Mouse (Mus musculus): ENCODE measurements around the gene Ppid. TPM values are rescaled to one million over a fixed set of nuclear protein-coding genes. Genes with fewer than 3 reads are reported as not detected.
A peak's percentile ranks its signal among the peaks of the same experiment; 100 is the strongest.

Ppid gene
- polyA plus RNA-seq, 1 experiment from 2014 or later, result 145 TPM

DNA sequence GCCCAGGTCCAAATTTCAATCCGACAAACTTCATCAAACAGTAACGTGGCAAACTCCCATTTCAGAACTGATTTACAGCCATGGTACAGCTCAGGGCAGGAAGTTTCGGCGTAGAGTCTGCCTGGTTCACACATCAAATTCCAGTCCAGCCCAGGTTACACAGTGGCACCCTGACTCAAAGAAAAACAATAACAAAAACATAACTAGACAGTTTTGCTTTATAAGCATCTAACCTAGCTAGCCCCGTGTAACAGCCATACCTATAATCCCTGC lies 31.4 kb upstream of the Ppid start:
- ATAC-seq, result no peak
- H3K9ac ChIP-seq (ENCODE audit: low read depth, low read length), result no peak overlapping the region
- WGBS, result 76% methylated on average over 5 of the region's 5 CpGs
- H3K4me3 ChIP-seq (ENCODE audit: low read length), result no peak overlapping the region
- no peaks in the 10 kb centered on the region for H3K36me3 ChIP-seq (ENCODE audit: control insufficient read depth, insufficient read depth, low read length)
- no peaks in the 10 kb centered on the region for H3K9me3 ChIP-seq (ENCODE audit: control insufficient read depth, low read length)
- no peaks in the 10 kb centered on the region for H3K27me3 ChIP-seq (replicated peaks; ENCODE audit: control insufficient read depth, insufficient read depth, low read length)
- no peak overlapping the region for H3K27ac ChIP-seq (ENCODE audit: low read depth, low read length)
- no peak overlapping the region for H3K4me2 ChIP-seq (ENCODE audit: low read length)
- H3K4me1 ChIP-seq (ENCODE audit: control insufficient read depth, insufficient read depth, low read depth, low read length), result no peaks in the 10 kb centered on the region

GRCm38 (mm10) chr3:79560555-79560954 lies 30.6 kb upstream of the Ppid start:
- 93% methylated on average over 6 of the region's 6 CpGs for WGBS
- Histone ChIP-seq H3K27ac (ENCODE audit: low read depth, low read length) (no peak overlapping the region), H3K9ac (ENCODE audit: low read depth, low read length) (no peak overlapping the region), H3K4me2 (ENCODE audit: low read length) (no peak overlapping the region), H3K9me3 (ENCODE audit: control insufficient read depth, low read length) (no peaks in the 10 kb centered on the region), H3K27me3 (replicated peaks; ENCODE audit: control insufficient read depth, insufficient read depth, low read length) (no peaks in the 10 kb centered on the region), H3K36me3 (ENCODE audit: control insufficient read depth, insufficient read depth, low read length) (no peaks in the 10 kb centered on the region), H3K4me1 (ENCODE audit: control insufficient read depth, insufficient read depth, low read depth, low read length) (no peaks in the 10 kb centered on the region), H3K4me3 (ENCODE audit: low read length) (no peak overlapping the region)
- ATAC-seq, result no peak

DNA sequence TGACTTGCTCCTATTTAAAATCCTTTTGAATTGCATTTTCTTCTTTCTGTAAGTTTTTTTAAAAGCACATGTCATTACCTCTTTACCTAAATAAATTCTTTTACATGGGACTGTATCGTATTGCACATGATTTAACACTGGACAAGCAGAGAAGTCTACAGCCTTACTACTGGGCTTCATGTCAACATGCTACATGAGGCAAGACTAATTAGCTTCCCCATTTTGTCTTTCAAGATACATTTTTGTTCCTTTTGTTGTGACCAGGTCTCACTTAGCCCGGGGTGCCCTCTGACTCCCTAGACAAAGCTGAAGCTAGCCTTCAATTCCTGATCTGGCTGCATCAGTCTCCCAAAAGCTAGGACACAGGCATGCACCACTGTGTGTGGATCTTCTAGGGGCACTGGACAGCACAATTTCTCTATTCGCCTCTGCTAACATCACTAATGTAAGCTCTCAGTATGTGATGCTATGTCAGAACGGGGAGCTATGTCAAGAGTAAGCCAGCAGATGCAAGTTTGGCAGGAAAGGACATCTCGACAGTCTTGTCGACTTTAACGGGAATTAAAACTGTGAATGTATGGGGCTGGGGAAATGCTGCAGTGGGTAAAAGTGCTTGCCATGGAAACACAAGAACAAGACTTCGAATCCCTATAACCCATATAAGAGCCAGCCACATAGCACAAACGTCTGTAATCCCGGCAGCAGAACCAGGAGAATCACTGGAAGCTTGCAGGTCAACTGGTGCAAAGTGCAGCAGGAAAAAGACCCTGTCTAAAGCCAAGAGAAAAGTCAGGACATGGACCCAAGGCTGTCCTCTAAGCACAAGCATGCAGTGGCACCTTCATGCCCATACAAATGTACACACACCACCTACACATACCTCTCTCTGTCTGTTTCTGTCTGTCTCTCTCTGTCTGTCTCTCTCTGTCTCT lies 29.1 kb upstream of the Ppid start:
- Histone ChIP-seq H3K9ac (ENCODE audit: low read depth, low read length) (no peak overlapping the region), H3K4me1 (ENCODE audit: control insufficient read depth, insufficient read depth, low read depth, low read length) (peaks cover 4% of the 10 kb centered on the region), H3K4me2 (ENCODE audit: low read length) (no peak overlapping the region), H3K9me3 (ENCODE audit: control insufficient read depth, low read length) (no peaks in the 10 kb centered on the region), H3K36me3 (ENCODE audit: control insufficient read depth, insufficient read depth, low read length) (no peaks in the 10 kb centered on the region), H3K4me3 (ENCODE audit: low read length) (no peak overlapping the region), H3K27ac (ENCODE audit: low read depth, low read length) (0 out of 2 replicates have a peak overlapping the region, but pooled peaks have one; percentile 29), H3K27me3 (replicated peaks; ENCODE audit: control insufficient read depth, insufficient read depth, low read length) (no peaks in the 10 kb centered on the region)
- 69% methylated on average over 10 of the region's 10 CpGs for WGBS
- no peak for ATAC-seq

DNA sequence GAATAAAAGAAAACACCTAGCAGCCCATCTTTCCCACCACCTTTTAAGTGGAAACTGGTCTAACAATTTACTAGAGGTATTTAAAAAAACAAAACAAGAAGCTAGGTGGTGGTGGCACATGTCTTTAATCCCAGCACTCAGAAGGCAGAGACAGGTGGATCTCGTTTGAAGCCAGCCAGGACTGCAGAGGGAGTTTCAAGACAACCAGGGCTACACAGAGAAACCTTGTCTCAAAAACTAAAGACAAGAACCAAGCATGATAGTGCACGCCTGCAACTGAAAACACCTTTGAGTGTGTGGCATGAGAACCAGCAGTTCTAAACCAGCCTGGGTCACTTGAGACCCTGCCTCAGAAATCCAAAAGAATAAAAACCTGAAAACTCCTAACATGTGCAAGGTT lies 27.6 kb upstream of the Ppid start:
- H3K4me2 ChIP-seq (ENCODE audit: low read length), result no peak overlapping the region
- no peak for ATAC-seq
- no peak overlapping the region for H3K27ac ChIP-seq (ENCODE audit: low read depth, low read length)
- no peaks in the 10 kb centered on the region for H3K9me3 ChIP-seq (ENCODE audit: control insufficient read depth, low read length)
- H3K27me3 ChIP-seq (replicated peaks; ENCODE audit: control insufficient read depth, insufficient read depth, low read length), result no peaks in the 10 kb centered on the region
- no peak overlapping the region for H3K4me3 ChIP-seq (ENCODE audit: low read length)
- H3K4me1 ChIP-seq (ENCODE audit: control insufficient read depth, insufficient read depth, low read depth, low read length), result peaks cover 4% of the 10 kb centered on the region
- 89% methylated on average over 2 of the region's 2 CpGs for WGBS
- no peak overlapping the region for H3K9ac ChIP-seq (ENCODE audit: low read depth, low read length)
- no peaks in the 10 kb centered on the region for H3K36me3 ChIP-seq (ENCODE audit: control insufficient read depth, insufficient read depth, low read length)

GRCm38 (mm10) chr3:79564875-79565606 lies 26.1 kb upstream of the Ppid start:
- whole genome bisulfite sequencing, result 80% methylated on average over 10 of the region's 10 CpGs
- H3K27me3 ChIP-seq (replicated peaks; ENCODE audit: control insufficient read depth, insufficient read depth, low read length), result no peaks in the 10 kb centered on the region
- no peak for ATAC-seq
- H3K4me1 ChIP-seq (ENCODE audit: control insufficient read depth, insufficient read depth, low read depth, low read length), result peaks cover 4% of the 10 kb centered on the region
- no peaks in the 10 kb centered on the region for H3K36me3 ChIP-seq (ENCODE audit: control insufficient read depth, insufficient read depth, low read length)
- H3K4me3 ChIP-seq (ENCODE audit: low read length), result no peak overlapping the region
- no peak overlapping the region for H3K27ac ChIP-seq (ENCODE audit: low read depth, low read length)
- no peaks in the 10 kb centered on the region for H3K9me3 ChIP-seq (ENCODE audit: control insufficient read depth, low read length)
- no peak overlapping the region for H3K4me2 ChIP-seq (ENCODE audit: low read length)
- H3K9ac ChIP-seq (ENCODE audit: low read depth, low read length), result no peak overlapping the region

GRCm38 (mm10) chr3:79566716-79567691 lies 24.1 kb upstream of the Ppid start:
- Histone ChIP-seq H3K9me3 (ENCODE audit: control insufficient read depth, low read length) (no peaks in the 10 kb centered on the region), H3K4me2 (ENCODE audit: low read length) (peak overlapping the region; percentile 95), H3K9ac (ENCODE audit: low read depth, low read length) (peak overlapping the region; percentile 86), H3K27ac (ENCODE audit: low read depth, low read length) (peak overlapping the region; percentile 82), H3K27me3 (replicated peaks; ENCODE audit: control insufficient read depth, insufficient read depth, low read length) (no peaks in the 10 kb centered on the region), H3K4me3 (ENCODE audit: low read length) (peak overlapping the region; percentile 84), H3K36me3 (ENCODE audit: control insufficient read depth, insufficient read depth, low read length) (no peaks in the 10 kb centered on the region), H3K4me1 (ENCODE audit: control insufficient read depth, insufficient read depth, low read depth, low read length) (peaks cover 4% of the 10 kb centered on the region)
- WGBS, result 1% methylated on average over 52 of the region's 60 CpGs
- no peak; the same call in none of the 2 replicates for ATAC-seq

DNA sequence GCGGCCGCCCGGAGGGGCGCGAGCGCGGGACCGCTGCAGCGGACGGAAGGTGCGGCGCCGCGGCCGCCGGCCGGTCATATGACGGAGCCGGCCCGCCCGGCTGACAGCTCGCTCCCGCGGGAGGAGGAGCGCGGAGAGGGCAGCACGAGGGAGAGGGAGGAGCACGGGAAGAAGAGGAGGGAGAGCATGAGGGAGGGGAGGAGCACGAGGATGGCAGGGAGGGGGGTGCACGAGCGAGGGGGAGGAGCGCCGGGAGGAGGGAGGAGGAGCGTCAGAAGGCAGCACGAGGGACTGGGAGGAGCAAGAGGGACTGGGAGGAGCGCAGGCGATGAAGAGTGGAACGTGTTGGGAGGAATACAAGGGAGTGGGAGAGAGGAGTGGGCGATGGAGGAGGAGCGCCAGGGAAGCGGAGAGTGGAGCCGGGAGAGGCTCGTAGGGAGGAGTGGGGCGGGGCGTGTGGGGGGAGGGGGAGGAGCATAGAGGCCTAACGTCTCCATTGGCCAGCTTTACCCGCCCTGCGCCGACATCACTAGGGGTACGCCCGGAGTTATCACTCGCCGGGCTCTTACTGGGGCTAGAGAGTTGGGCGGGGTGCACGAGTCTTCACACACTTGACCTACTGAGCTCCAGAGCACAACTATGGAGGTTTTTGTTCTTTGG lies 23.3 kb upstream of the Ppid start, which contains the start of gene Fnip2:
Fnip2 (minus strand) TSS at position 94 of the 660 bp plus-strand sequence.
- Histone ChIP-seq H3K27ac (ENCODE audit: low read depth, low read length) (peak within 1 kb of the TSS; percentile 82), H3K4me3 (ENCODE audit: low read length) (peak within 1 kb of the TSS; percentile 84), H3K9me3 (ENCODE audit: control insufficient read depth, low read length) (no peaks in the 10 kb centered on the region), H3K4me2 (ENCODE audit: low read length) (peak within 1 kb of the TSS; percentile 95), H3K27me3 (replicated peaks; ENCODE audit: control insufficient read depth, insufficient read depth, low read length) (no peaks in the 10 kb centered on the region), H3K9ac (ENCODE audit: low read depth, low read length) (peak within 1 kb of the TSS; percentile 86), H3K36me3 (ENCODE audit: control insufficient read depth, insufficient read depth, low read length) (no peaks in the 10 kb centered on the region), H3K4me1 (ENCODE audit: control insufficient read depth, insufficient read depth, low read depth, low read length) (peaks cover 4% of the 10 kb centered on the region)
- peak; percentile 97 for ATAC-seq
- under 1% methylated on average over 54 of the region's 55 CpGs for WGBS

DNA sequence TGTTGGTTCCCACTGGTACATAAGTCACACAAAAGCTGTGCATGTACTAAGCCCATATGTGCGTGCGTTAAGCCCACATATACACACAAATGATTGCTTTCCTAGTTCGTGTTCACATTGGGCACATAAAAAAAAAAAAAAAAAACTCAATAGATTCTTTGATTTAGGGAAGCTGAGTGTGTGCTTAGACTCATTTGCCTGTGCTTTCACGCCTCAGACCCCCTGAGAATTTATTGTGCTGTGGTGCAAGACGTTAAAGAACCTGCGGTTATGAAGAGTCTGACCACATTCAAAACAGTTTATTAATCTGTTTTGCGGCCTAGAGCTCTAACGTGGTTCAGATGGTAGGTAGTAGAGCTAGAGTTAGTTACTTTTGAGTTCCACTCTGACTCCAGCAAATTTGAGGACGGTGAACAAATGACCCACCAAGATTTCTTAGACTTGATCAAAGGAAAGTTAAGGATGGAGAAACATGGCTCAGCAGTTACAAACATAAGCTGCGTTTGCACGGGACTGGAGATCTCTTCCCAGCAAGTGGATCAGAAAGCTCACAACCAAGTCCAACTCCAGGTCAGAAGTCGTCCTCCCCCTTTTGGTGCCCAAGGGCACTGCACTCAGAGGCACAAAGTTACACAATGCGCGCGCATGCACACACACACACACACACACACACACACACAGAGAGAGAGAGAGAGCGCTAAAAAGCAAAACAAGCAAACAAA lies 22.4 kb upstream of the Ppid start:
- no peaks in the 10 kb centered on the region for H3K9me3 ChIP-seq (ENCODE audit: control insufficient read depth, low read length)
- H3K27me3 ChIP-seq (replicated peaks; ENCODE audit: control insufficient read depth, insufficient read depth, low read length), result no peaks in the 10 kb centered on the region
- no peaks in the 10 kb centered on the region for H3K36me3 ChIP-seq (ENCODE audit: control insufficient read depth, insufficient read depth, low read length)
- H3K27ac ChIP-seq (ENCODE audit: low read depth, low read length), result 0 out of 2 replicates have a peak overlapping the region, but pooled peaks have one; percentile 82
- peaks cover 4% of the 10 kb centered on the region for H3K4me1 ChIP-seq (ENCODE audit: control insufficient read depth, insufficient read depth, low read depth, low read length)
- H3K9ac ChIP-seq (ENCODE audit: low read depth, low read length), result no peak overlapping the region
- no peak overlapping the region for H3K4me3 ChIP-seq (ENCODE audit: low read length)
- no peak for ATAC-seq
- 85% methylated on average over 16 of the region's 16 CpGs for WGBS
- H3K4me2 ChIP-seq (ENCODE audit: low read length), result peak overlapping the region; percentile 95
